Mouse (Mus musculus) forebrain, embryonic 16.5 days (tissue): ENCODE results near the gene Zcchc3. TPM values are rescaled to one million over a fixed set of nuclear protein-coding genes. Genes with fewer than 3 reads are reported as not detected.

Source experiments
- ATAC-seq: fragments of 200-750 bp; cut with Nextera tagmentation; 2 replicates; pipeline ENCODE4 v1.8.0; 2017; ENCODE audit warnings: mild to moderate bottlenecking, moderate library complexity
- H3K27ac ChIP-seq: fragments of 300-500 bp; sonication (generic); 2 replicates; pipeline ENCODE4 v1.5.1; 2014; ENCODE audit warnings: low read length, control low read depth
- H3K27me3 ChIP-seq: fragments of 300-500 bp; sonication (generic); replicated peaks from 2 replicates; pipeline ENCODE4 v1.6.1; 2014; ENCODE audit warnings: low read length; ENCODE audit not compliant: control insufficient read depth, insufficient read depth
- H3K36me3 ChIP-seq: fragments of 300-500 bp; sonication (generic); 2 replicates; pipeline ENCODE4 v1.6.1; 2014; ENCODE audit not compliant: control insufficient read depth, insufficient read depth
- H3K4me1 ChIP-seq: fragments of 300-500 bp; sonication (generic); replicated peaks from 2 replicates; pipeline ENCODE4 v1.6.1; 2014; ENCODE audit warnings: low read length; ENCODE audit not compliant: control insufficient read depth, insufficient read depth
- H3K4me2 ChIP-seq: fragments of 300-500 bp; sonication (generic); 2 replicates; pipeline ENCODE4 v1.6.1; 2014; ENCODE audit warnings: mild to moderate bottlenecking, low read length, control low read depth
- H3K4me3 ChIP-seq: fragments of 300-500 bp; sonication (generic); replicated peaks from 2 replicates; pipeline ENCODE4 v1.5.1; 2014; ENCODE audit warnings: mild to moderate bottlenecking, low read length, control low read depth
- H3K9ac ChIP-seq: fragments of 300-500 bp; sonication (generic); replicated peaks from 2 replicates; pipeline ENCODE4 v1.6.1; 2014; ENCODE audit warnings: low read depth, low read length, control low read depth
- H3K9me3 ChIP-seq: fragments of 300-500 bp; sonication (generic); 2 replicates; pipeline ENCODE4 v1.6.1; 2016; ENCODE audit warnings: low read length; ENCODE audit not compliant: control insufficient read depth
- WGBS: fragments of 180-500 bp; shearing (Covaris S2); extraction: QIAGEN DNeasy Blood & Tissue Kit; methylation state at CpG from one replicate; pipeline ENCODE4 v1.1.7; 2014; 5-methylcytosine and 5-hydroxymethylcytosine counted together
- polyA plus RNA-seq: library from polyadenylated mRNA; unstranded; fragments of >200 nt; fragmentation: Nextera tagmentation; extraction: Ambion mirVana; gene quantifications from 2 replicates; pipeline ENCODE4 v1.2.1, GENCODE M21; 2015

Zcchc3 gene
- 13.3 and 14.1 TPM in 2 replicates for polyA plus RNA-seq

GRCm38 (mm10) chr2:152414591-152415165 is at the start of gene Zcchc3:
Zcchc3 (minus strand) TSS chr2:152415027.
- peak within 1 kb of the TSS; percentile 92 for H3K4me3 ChIP-seq
- peak; percentile 85 for ATAC-seq
- under 1% methylated on average over 60 of the region's 65 CpGs for WGBS

GRCm38 (mm10) chr2:152459241-152459640 is 44.4 kb upstream of the Zcchc3 start:
- ATAC-seq: no peak
- WGBS: 56% methylated on average over 13 of the region's 13 CpGs
- no peak overlapping the region for H3K9ac ChIP-seq

More at GRCm38 (mm10) chr2:152414591-152415165, at the start of gene Zcchc3:
- Histone ChIP-seq H3K27me3 (no peaks in the 10 kb centered on the region), H3K27ac (peak within 1 kb of the TSS; percentile 96), H3K36me3 (no peaks in the 10 kb centered on the region), H3K4me1 (peaks cover 42% of the 10 kb centered on the region), H3K4me2 (peak within 1 kb of the TSS; percentile 90), H3K9ac (peak within 1 kb of the TSS; percentile 94), H3K9me3 (peaks cover 3% of the 10 kb centered on the region; the same call in 1 of the 2 replicates)

GRCm38 (mm10) chr2:152452101-152452781 is 37.4 kb upstream of the Zcchc3 start:
- no peak overlapping the region for H3K4me3 ChIP-seq
- H3K27me3 ChIP-seq: no peaks in the 10 kb centered on the region
- H3K27ac ChIP-seq: no peak overlapping the region
- no peaks in the 10 kb centered on the region for H3K9me3 ChIP-seq
- H3K36me3 ChIP-seq: no peaks in the 10 kb centered on the region
- WGBS: 78% methylated on average over 4 of the region's 4 CpGs
- H3K4me2 ChIP-seq: no peak overlapping the region
- H3K9ac ChIP-seq: no peak overlapping the region
- 0 out of 2 replicates have a peak, but pooled peaks have one; percentile 36 for ATAC-seq
- no peaks in the 10 kb centered on the region for H3K4me1 ChIP-seq

More at GRCm38 (mm10) chr2:152459241-152459640, 44.4 kb upstream of the Zcchc3 start:
- Histone ChIP-seq H3K9me3 (no peaks in the 10 kb centered on the region), H3K4me3 (no peak overlapping the region), H3K4me2 (no peak overlapping the region), H3K4me1 (0 out of 2 replicates have a peak, but pooled peaks cover 3% of the 10 kb centered on the region), H3K27ac (no peak overlapping the region), H3K36me3 (no peaks in the 10 kb centered on the region), H3K27me3 (no peaks in the 10 kb centered on the region; the same call in 1 of the 2 replicates)

- H3K27ac ChIP-seq: no peak overlapping the region
- H3K36me3 ChIP-seq: no peaks in the 10 kb centered on the region
- H3K4me2 ChIP-seq: no peak overlapping the region
- H3K4me3 ChIP-seq: no peak overlapping the region
- no peaks in the 10 kb centered on the region for H3K9me3 ChIP-seq
- H3K27me3 ChIP-seq: no peaks in the 10 kb centered on the region
- no peak overlapping the region for H3K9ac ChIP-seq
- H3K4me1 ChIP-seq: no peaks in the 10 kb centered on the region
- ATAC-seq: no peak
- WGBS: under 1% methylated on average over 5 of the region's 5 CpGs
Measured at GRCm38 (mm10) chr2:152450241-152450640, 35.4 kb upstream of the Zcchc3 start.

- 49% methylated on average over 5 of the region's 5 CpGs for WGBS
- no peak overlapping the region for H3K9ac ChIP-seq
- no peaks in the 10 kb centered on the region for H3K36me3 ChIP-seq
- H3K4me2 ChIP-seq: no peak overlapping the region
- no peak overlapping the region for H3K4me3 ChIP-seq
- H3K27me3 ChIP-seq: no peaks in the 10 kb centered on the region
- no peaks in the 10 kb centered on the region for H3K9me3 ChIP-seq
- ATAC-seq: no peak
- peaks cover 4% of the 10 kb centered on the region for H3K4me1 ChIP-seq
- no peak overlapping the region for H3K27ac ChIP-seq
Measured at GRCm38 (mm10) chr2:152447461-152447860, 32.6 kb upstream of the Zcchc3 start.

- Histone ChIP-seq H3K27me3 (no peaks in the 10 kb centered on the region), H3K9ac (no peak overlapping the region), H3K36me3 (no peaks in the 10 kb centered on the region), H3K27ac (no peak overlapping the region), H3K9me3 (no peaks in the 10 kb centered on the region), H3K4me2 (no peak overlapping the region), H3K4me1 (peaks cover 4% of the 10 kb centered on the region), H3K4me3 (no peak overlapping the region)
- 75% methylated on average over 2 of the region's 2 CpGs for WGBS
- no peak for ATAC-seq
Measured at GRCm38 (mm10) chr2:152446642-152447041, 31.8 kb upstream of the Zcchc3 start.

GRCm38 (mm10) chr2:152443281-152443680 is 28.5 kb upstream of the Zcchc3 start:
- ATAC-seq: no peak
- no peak overlapping the region for H3K9ac ChIP-seq
- H3K4me2 ChIP-seq: no peak overlapping the region
- no peaks in the 10 kb centered on the region for H3K36me3 ChIP-seq
- H3K9me3 ChIP-seq: no peaks in the 10 kb centered on the region
- 76% methylated on average over 8 of the region's 8 CpGs for WGBS
- no peak overlapping the region for H3K4me3 ChIP-seq
- peaks cover 4% of the 10 kb centered on the region for H3K4me1 ChIP-seq
- no peaks in the 10 kb centered on the region for H3K27me3 ChIP-seq
- H3K27ac ChIP-seq: no peak overlapping the region

- WGBS: 82% methylated on average over 4 of the region's 4 CpGs
- ATAC-seq: no peak
Measured at GRCm38 (mm10) chr2:152442322-152442721, 27.5 kb upstream of the Zcchc3 start.

GRCm38 (mm10) chr2:152439833-152440232 is 25.0 kb upstream of the Zcchc3 start:
- WGBS: 94% methylated on average over 2 of the region's 2 CpGs
- H3K27me3 ChIP-seq: no peaks in the 10 kb centered on the region
- ATAC-seq: no peak
- H3K4me2 ChIP-seq: no peak overlapping the region
- H3K27ac ChIP-seq: no peak overlapping the region
- H3K36me3 ChIP-seq: no peaks in the 10 kb centered on the region
- H3K9ac ChIP-seq: no peak overlapping the region
- H3K4me3 ChIP-seq: no peak overlapping the region
- no peaks in the 10 kb centered on the region for H3K9me3 ChIP-seq
- peaks cover 10% of the 10 kb centered on the region for H3K4me1 ChIP-seq

More at GRCm38 (mm10) chr2:152442322-152442721, 27.5 kb upstream of the Zcchc3 start:
- no peak overlapping the region for H3K4me3 ChIP-seq
- no peak overlapping the region for H3K9ac ChIP-seq
- no peak overlapping the region for H3K27ac ChIP-seq
- H3K4me2 ChIP-seq: no peak overlapping the region
- H3K27me3 ChIP-seq: no peaks in the 10 kb centered on the region
- H3K9me3 ChIP-seq: no peaks in the 10 kb centered on the region
- no peaks in the 10 kb centered on the region for H3K36me3 ChIP-seq
- H3K4me1 ChIP-seq: peaks cover 8% of the 10 kb centered on the region
